Mouse (Mus musculus): ENCODE measurements around the gene Kcnip4. TPM values are rescaled to one million over a fixed set of nuclear protein-coding genes. Genes with fewer than 3 reads are reported as not detected.
A peak's percentile ranks its signal among the peaks of the same experiment; 100 is the strongest.

The Kcnip4 gene
- polyA plus RNA-seq, 1 experiment, result not detected

- 58% methylated on average over 3 of the region's 3 CpGs for WGBS
- TF ChIP-seq CTCF (IDR thresholded peaks at IDR 0.05; ENCODE audit: extremely low read depth, insufficient read depth, insufficient read length, insufficient replicate concordance), result no peak
- TF ChIP-seq POLR2A (IDR thresholded peaks at IDR 0.05; ENCODE audit: low read depth, low read length), result no peak
- H3K4me3 ChIP-seq (ENCODE audit: extremely low read depth, insufficient read depth, insufficient read length), result no peak overlapping the region
- no peak overlapping the region for H3K27ac ChIP-seq (ENCODE audit: insufficient read depth, low read length)
- H3K36me3 ChIP-seq (ENCODE audit: control insufficient read depth, insufficient read depth, low read length), result no peaks in the 10 kb centered on the region
- no peaks in the 10 kb centered on the region for H3K4me1 ChIP-seq (ENCODE audit: control insufficient read depth, insufficient read depth, insufficient read length)
- no peaks in the 10 kb centered on the region for H3K27me3 ChIP-seq (ENCODE audit: control insufficient read depth, insufficient read depth, low read length)
- no peak for DNase-seq (ENCODE audit: low read depth in 1 of 2, low spot score in 2 of 2)
Measured at GRCm38 (mm10) chr5:49094306-49094705, 430.4 kb downstream of the Kcnip4 start.

- H3K27ac ChIP-seq (ENCODE audit: insufficient read depth, low read length), result no peak overlapping the region
- no peaks in the 10 kb centered on the region for H3K36me3 ChIP-seq (ENCODE audit: control insufficient read depth, insufficient read depth, low read length)
- DNase-seq (ENCODE audit: low read depth in 1 of 2, low spot score in 2 of 2), result peak in 1 of 2 experiments; percentile 5
- H3K4me3 ChIP-seq (ENCODE audit: extremely low read depth, insufficient read depth, insufficient read length), result no peak overlapping the region
- H3K27me3 ChIP-seq (ENCODE audit: control insufficient read depth, insufficient read depth, low read length), result no peaks in the 10 kb centered on the region
- 9% methylated on average over 6 of the region's 6 CpGs for WGBS
- TF ChIP-seq POLR2A (IDR thresholded peaks at IDR 0.05; ENCODE audit: low read depth, low read length) (no peak), CTCF (IDR thresholded peaks at IDR 0.05; ENCODE audit: extremely low read depth, insufficient read depth, insufficient read length, insufficient replicate concordance) (no peak)
- no peaks in the 10 kb centered on the region for H3K4me1 ChIP-seq (ENCODE audit: control insufficient read depth, insufficient read depth, insufficient read length)
Measured at GRCm38 (mm10) chr5:49090122-49090680, 434.5 kb downstream of the Kcnip4 start.

GRCm38 (mm10) chr5:49065646-49066045 is 459.1 kb downstream of the Kcnip4 start:
- no peak for DNase-seq (ENCODE audit: low read depth in 1 of 2, low spot score in 2 of 2)
- no peaks in the 10 kb centered on the region for H3K4me1 ChIP-seq (ENCODE audit: control insufficient read depth, insufficient read depth, insufficient read length)
- no peaks in the 10 kb centered on the region for H3K27me3 ChIP-seq (ENCODE audit: control insufficient read depth, insufficient read depth, low read length)
- H3K4me3 ChIP-seq (ENCODE audit: extremely low read depth, insufficient read depth, insufficient read length), result no peak overlapping the region
- TF ChIP-seq CTCF (IDR thresholded peaks at IDR 0.05; ENCODE audit: extremely low read depth, insufficient read depth, insufficient read length, insufficient replicate concordance) (no peak), POLR2A (IDR thresholded peaks at IDR 0.05; ENCODE audit: low read depth, low read length) (no peak)
- no peak overlapping the region for H3K27ac ChIP-seq (ENCODE audit: insufficient read depth, low read length)
- WGBS, result 20% methylated on average over 1 of the region's 1 CpGs
- no peaks in the 10 kb centered on the region for H3K36me3 ChIP-seq (ENCODE audit: control insufficient read depth, insufficient read depth, low read length)

- H3K4me3 ChIP-seq (ENCODE audit: extremely low read depth, insufficient read depth, insufficient read length), result no peak overlapping the region
- TF ChIP-seq POLR2A (IDR thresholded peaks at IDR 0.05; ENCODE audit: low read depth, low read length), result no peak
- no peak for TF ChIP-seq CTCF (IDR thresholded peaks at IDR 0.05; ENCODE audit: extremely low read depth, insufficient read depth, insufficient read length, insufficient replicate concordance)
- H3K27me3 ChIP-seq (ENCODE audit: control insufficient read depth, insufficient read depth, low read length), result no peaks in the 10 kb centered on the region
- no peak overlapping the region for H3K27ac ChIP-seq (ENCODE audit: insufficient read depth, low read length)
- no peaks in the 10 kb centered on the region for H3K4me1 ChIP-seq (ENCODE audit: control insufficient read depth, insufficient read depth, insufficient read length)
- H3K36me3 ChIP-seq (ENCODE audit: control insufficient read depth, insufficient read depth, low read length), result no peaks in the 10 kb centered on the region
- DNase-seq (ENCODE audit: low read depth in 1 of 2, low spot score in 2 of 2), result no peak
Measured at GRCm38 (mm10) chr5:49058926-49059325, 465.8 kb downstream of the Kcnip4 start.

DNA sequence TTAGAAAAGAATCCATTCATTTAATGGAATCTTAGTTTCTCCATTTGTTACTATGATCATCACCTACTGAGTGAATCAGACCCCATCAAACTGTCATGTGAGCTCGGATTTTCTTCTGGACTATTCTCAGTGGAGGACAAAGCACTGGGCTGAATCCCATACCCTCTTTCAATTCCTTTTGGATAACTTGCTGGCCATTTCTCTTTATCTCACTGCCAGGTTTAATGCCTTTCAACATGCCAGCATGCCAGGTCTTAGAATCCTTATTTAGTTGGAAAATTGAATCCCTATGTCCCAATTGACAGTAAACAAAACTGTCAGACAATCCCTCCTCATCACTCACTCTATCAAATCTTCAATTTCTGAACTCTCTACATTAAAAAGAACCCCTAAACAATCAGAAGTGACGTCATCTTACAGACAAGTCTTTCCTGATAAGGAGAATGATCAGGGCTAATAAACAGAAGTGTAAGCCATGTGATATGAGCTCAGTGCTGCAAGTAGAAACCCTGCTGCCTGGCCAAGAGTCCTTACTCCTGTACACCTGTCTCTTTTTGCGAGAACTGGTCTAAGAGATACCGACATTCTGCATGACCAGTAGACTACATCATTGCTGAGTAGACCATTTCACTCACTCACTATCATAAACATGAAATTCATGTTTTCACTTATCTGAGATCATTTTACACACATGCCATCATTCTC is 466.9 kb downstream of the Kcnip4 start:
- no peak overlapping the region for H3K4me3 ChIP-seq (ENCODE audit: extremely low read depth, insufficient read depth, insufficient read length)
- H3K27ac ChIP-seq (ENCODE audit: insufficient read depth, low read length), result no peak overlapping the region
- DNase-seq (ENCODE audit: low read depth in 1 of 2, low spot score in 2 of 2), result no peak
- no peaks in the 10 kb centered on the region for H3K36me3 ChIP-seq (ENCODE audit: control insufficient read depth, insufficient read depth, low read length)
- 78% methylated on average over 4 of the region's 4 CpGs for WGBS
- no peaks in the 10 kb centered on the region for H3K27me3 ChIP-seq (ENCODE audit: control insufficient read depth, insufficient read depth, low read length)
- TF ChIP-seq CTCF (IDR thresholded peaks at IDR 0.05; ENCODE audit: extremely low read depth, insufficient read depth, insufficient read length, insufficient replicate concordance) (no peak), POLR2A (IDR thresholded peaks at IDR 0.05; ENCODE audit: low read depth, low read length) (no peak)
- H3K4me1 ChIP-seq (ENCODE audit: control insufficient read depth, insufficient read depth, insufficient read length), result no peaks in the 10 kb centered on the region

- WGBS, result 78% methylated on average over 1 of the region's 1 CpGs
- TF ChIP-seq CTCF (IDR thresholded peaks at IDR 0.05; ENCODE audit: extremely low read depth, insufficient read depth, insufficient read length, insufficient replicate concordance) (no peak), POLR2A (IDR thresholded peaks at IDR 0.05; ENCODE audit: low read depth, low read length) (no peak)
- no peak for DNase-seq (ENCODE audit: low read depth in 1 of 2, low spot score in 2 of 2)
- Histone ChIP-seq H3K27me3 (ENCODE audit: control insufficient read depth, insufficient read depth, low read length) (no peaks in the 10 kb centered on the region), H3K4me1 (ENCODE audit: control insufficient read depth, insufficient read depth, insufficient read length) (no peaks in the 10 kb centered on the region), H3K27ac (ENCODE audit: insufficient read depth, low read length) (no peak overlapping the region), H3K4me3 (ENCODE audit: extremely low read depth, insufficient read depth, insufficient read length) (no peak overlapping the region), H3K36me3 (ENCODE audit: control insufficient read depth, insufficient read depth, low read length) (no peaks in the 10 kb centered on the region)
Measured at GRCm38 (mm10) chr5:49047960-49048359, 476.7 kb downstream of the Kcnip4 start.

- H3K36me3 ChIP-seq (ENCODE audit: control insufficient read depth, insufficient read depth, low read length), result no peaks in the 10 kb centered on the region
- H3K27ac ChIP-seq (ENCODE audit: insufficient read depth, low read length), result no peak overlapping the region
- WGBS, result 81% methylated on average over 6 of the region's 6 CpGs
- no peak overlapping the region for H3K4me3 ChIP-seq (ENCODE audit: extremely low read depth, insufficient read depth, insufficient read length)
- H3K27me3 ChIP-seq (ENCODE audit: control insufficient read depth, insufficient read depth, low read length), result no peaks in the 10 kb centered on the region
- H3K4me1 ChIP-seq (ENCODE audit: control insufficient read depth, insufficient read depth, insufficient read length), result no peaks in the 10 kb centered on the region
- no peak for DNase-seq (ENCODE audit: low read depth in 1 of 2, low spot score in 2 of 2)
- TF ChIP-seq CTCF (IDR thresholded peaks at IDR 0.05; ENCODE audit: extremely low read depth, insufficient read depth, insufficient read length, insufficient replicate concordance), result no peak
- no peak for TF ChIP-seq POLR2A (IDR thresholded peaks at IDR 0.05; ENCODE audit: low read depth, low read length)
Measured at GRCm38 (mm10) chr5:49041259-49041845, 483.4 kb downstream of the Kcnip4 start.
